Mouse (Mus musculus): ENCODE data around the gene Gpatch8. TPM values are rescaled to one million over a fixed set of nuclear protein-coding genes. Genes with fewer than 3 reads are reported as not detected.

Gpatch8 gene
- polyA plus RNA-seq, 1 experiment: 75.8 TPM

DNA sequence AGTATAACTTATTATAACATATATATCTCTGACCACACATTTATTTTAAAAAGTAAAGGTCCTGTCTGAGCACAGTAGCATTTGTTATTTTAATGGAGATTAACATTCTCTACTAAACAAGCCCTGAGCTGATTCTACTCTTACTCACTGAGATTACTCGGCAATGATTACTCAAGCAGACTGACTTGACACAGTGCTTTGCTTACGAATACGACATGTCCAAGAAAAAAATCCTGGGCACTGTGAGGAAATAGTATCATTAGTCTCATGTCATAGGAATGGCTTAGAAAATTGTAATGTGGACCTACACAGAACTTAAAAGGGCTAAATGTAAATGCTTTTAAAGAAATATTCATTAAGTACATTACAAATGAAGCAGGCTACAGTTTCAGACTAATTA, 20.0 kb downstream of the Gpatch8 start:
- H3K36me3 ChIP-seq (ENCODE audit: control insufficient read depth, insufficient read depth, low read length, poor library complexity, severe bottlenecking): peaks cover 13% of the 10 kb centered on the region

DNA sequence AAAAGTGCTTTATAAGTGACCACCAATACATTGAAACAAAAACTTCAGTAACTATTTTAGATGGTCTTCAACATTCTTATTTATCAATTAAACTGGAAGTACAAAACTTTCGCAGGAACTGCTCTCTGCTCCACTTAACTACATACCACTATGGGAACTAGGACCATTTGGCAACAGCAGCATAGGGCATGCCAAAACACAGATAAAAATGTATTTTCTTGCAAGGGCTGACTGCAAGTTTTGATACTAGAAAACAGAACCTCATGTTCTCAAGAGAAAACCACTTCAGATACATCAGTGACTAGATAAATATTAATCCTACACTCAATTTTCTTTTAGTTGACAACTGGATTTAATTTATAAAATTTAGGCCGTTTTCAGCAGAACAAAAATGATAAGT, 22.1 kb downstream of the Gpatch8 start:
- TF ChIP-seq EP300 (IDR thresholded peaks at IDR 0.05; ENCODE audit: insufficient read depth, low read depth, low read length): no peak
- no peak for TF ChIP-seq POLR2A (IDR thresholded peaks at IDR 0.05; ENCODE audit: insufficient read depth, low read length)
- no peak for TF ChIP-seq CTCF (IDR thresholded peaks at IDR 0.05; ENCODE audit: low read depth, low read length)
- no peak overlapping the region for H3K4me3 ChIP-seq (ENCODE audit: low read depth, low read length)
- H3K9me3 ChIP-seq (replicated peaks; ENCODE audit: control insufficient read depth, insufficient read depth, low read length, poor library complexity, severe bottlenecking): no peaks in the 10 kb centered on the region
- no peak overlapping the region for H3K9ac ChIP-seq (ENCODE audit: low read depth, poor library complexity, severe bottlenecking)
- H3K27me3 ChIP-seq (ENCODE audit: control insufficient read depth, insufficient read depth, low read length, poor library complexity, severe bottlenecking): no peaks in the 10 kb centered on the region
- H3K36me3 ChIP-seq (ENCODE audit: control insufficient read depth, insufficient read depth, low read length, poor library complexity, severe bottlenecking): peaks cover 15% of the 10 kb centered on the region
- no peaks in the 10 kb centered on the region for H3K4me1 ChIP-seq (ENCODE audit: control insufficient read depth, insufficient read depth, low read length)
- H3K27ac ChIP-seq (ENCODE audit: insufficient read depth, low read length): no peak overlapping the region

More for the DNA sequence above, 20.0 kb downstream of the Gpatch8 start:
- Histone ChIP-seq H3K9me3 (replicated peaks; ENCODE audit: control insufficient read depth, insufficient read depth, low read length, poor library complexity, severe bottlenecking) (no peaks in the 10 kb centered on the region), H3K9ac (ENCODE audit: low read depth, poor library complexity, severe bottlenecking) (no peak overlapping the region), H3K4me1 (ENCODE audit: control insufficient read depth, insufficient read depth, low read length) (no peaks in the 10 kb centered on the region), H3K27ac (ENCODE audit: insufficient read depth, low read length) (no peak overlapping the region), H3K27me3 (ENCODE audit: control insufficient read depth, insufficient read depth, low read length, poor library complexity, severe bottlenecking) (no peaks in the 10 kb centered on the region), H3K4me3 (ENCODE audit: low read depth, low read length) (no peak overlapping the region)
- TF ChIP-seq EP300 (IDR thresholded peaks at IDR 0.05; ENCODE audit: insufficient read depth, low read depth, low read length) (no peak), POLR2A (IDR thresholded peaks at IDR 0.05; ENCODE audit: insufficient read depth, low read length) (no peak), CTCF (IDR thresholded peaks at IDR 0.05; ENCODE audit: low read depth, low read length) (no peak)

DNA sequence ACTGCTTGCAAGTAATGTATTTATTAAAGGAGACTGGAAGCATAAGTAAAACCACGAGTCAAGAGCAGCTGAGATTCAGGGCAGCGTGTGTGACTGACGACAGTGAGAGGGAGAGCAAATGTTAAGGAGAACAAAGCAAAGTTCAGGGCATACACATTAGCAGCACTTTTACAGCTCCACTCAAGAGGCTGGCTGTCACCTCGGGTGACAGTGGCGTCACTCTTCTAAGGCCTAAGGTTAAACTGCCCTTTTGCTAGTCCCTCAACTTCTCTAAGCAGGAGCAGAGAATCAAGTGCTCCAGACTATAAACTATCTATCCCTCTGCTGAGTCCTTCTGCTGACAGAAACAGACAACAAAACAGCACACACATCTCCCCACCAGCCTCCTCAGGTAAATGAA, 24.8 kb downstream of the Gpatch8 start:
- Histone ChIP-seq H3K4me1 (ENCODE audit: control insufficient read depth, insufficient read depth, low read length) (no peaks in the 10 kb centered on the region), H3K27ac (ENCODE audit: insufficient read depth, low read length) (no peak overlapping the region), H3K9ac (ENCODE audit: low read depth, poor library complexity, severe bottlenecking) (no peak overlapping the region), H3K27me3 (ENCODE audit: control insufficient read depth, insufficient read depth, low read length, poor library complexity, severe bottlenecking) (no peaks in the 10 kb centered on the region), H3K36me3 (ENCODE audit: control insufficient read depth, insufficient read depth, low read length, poor library complexity, severe bottlenecking) (peaks cover 6% of the 10 kb centered on the region), H3K4me3 (ENCODE audit: low read depth, low read length) (no peak overlapping the region), H3K9me3 (replicated peaks; ENCODE audit: control insufficient read depth, insufficient read depth, low read length, poor library complexity, severe bottlenecking) (no peaks in the 10 kb centered on the region)
- TF ChIP-seq EP300 (IDR thresholded peaks at IDR 0.05; ENCODE audit: insufficient read depth, low read depth, low read length): no peak
- TF ChIP-seq CTCF (IDR thresholded peaks at IDR 0.05; ENCODE audit: low read depth, low read length): no peak
- no peak for TF ChIP-seq POLR2A (IDR thresholded peaks at IDR 0.05; ENCODE audit: insufficient read depth, low read length)

DNA sequence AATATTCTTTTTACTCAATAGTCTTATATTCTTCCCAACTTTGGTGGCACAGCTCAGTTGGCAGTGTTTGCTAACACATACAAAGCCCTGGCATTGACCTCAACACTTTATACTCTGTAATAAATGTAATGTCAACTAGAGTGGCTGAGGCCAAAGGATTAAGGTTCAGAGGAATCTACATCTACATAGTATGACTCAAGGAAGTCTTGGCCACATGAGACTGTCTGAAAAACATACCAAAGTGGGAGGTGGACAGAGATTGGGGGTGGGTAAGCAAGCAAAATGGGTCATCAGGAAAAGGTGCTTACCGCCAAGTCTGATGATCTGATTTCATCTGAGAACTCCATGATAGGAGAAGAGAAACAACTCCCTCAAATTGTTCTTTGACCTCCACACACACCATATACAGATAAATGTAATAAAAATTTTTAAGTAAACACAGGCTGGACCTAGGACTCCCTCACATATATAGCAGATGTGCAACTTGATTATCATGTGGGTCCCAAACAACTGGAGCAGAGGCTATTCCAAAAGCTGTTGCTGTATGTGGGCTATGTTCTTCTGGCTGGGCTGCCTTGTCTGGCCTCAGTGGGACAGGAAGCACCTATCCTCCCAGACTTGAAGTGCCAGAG, 41.3 kb downstream of the Gpatch8 start:
- no peak overlapping the region for H3K9ac ChIP-seq (ENCODE audit: low read depth, poor library complexity, severe bottlenecking)
- no peaks in the 10 kb centered on the region for H3K27me3 ChIP-seq (ENCODE audit: control insufficient read depth, insufficient read depth, low read length, poor library complexity, severe bottlenecking)
- TF ChIP-seq POLR2A (IDR thresholded peaks at IDR 0.05; ENCODE audit: insufficient read depth, low read length): no peak
- no peak for TF ChIP-seq CTCF (IDR thresholded peaks at IDR 0.05; ENCODE audit: low read depth, low read length)
- no peak for TF ChIP-seq EP300 (IDR thresholded peaks at IDR 0.05; ENCODE audit: insufficient read depth, low read depth, low read length)
- H3K4me3 ChIP-seq (ENCODE audit: low read depth, low read length): no peak overlapping the region
- no peak overlapping the region for H3K27ac ChIP-seq (ENCODE audit: insufficient read depth, low read length)
- H3K4me1 ChIP-seq (ENCODE audit: control insufficient read depth, insufficient read depth, low read length): peaks cover 3% of the 10 kb centered on the region
- H3K9me3 ChIP-seq (replicated peaks; ENCODE audit: control insufficient read depth, insufficient read depth, low read length, poor library complexity, severe bottlenecking): no peaks in the 10 kb centered on the region
- H3K36me3 ChIP-seq (ENCODE audit: control insufficient read depth, insufficient read depth, low read length, poor library complexity, severe bottlenecking): no peaks in the 10 kb centered on the region; the same call in 1 of the 2 replicates

DNA sequence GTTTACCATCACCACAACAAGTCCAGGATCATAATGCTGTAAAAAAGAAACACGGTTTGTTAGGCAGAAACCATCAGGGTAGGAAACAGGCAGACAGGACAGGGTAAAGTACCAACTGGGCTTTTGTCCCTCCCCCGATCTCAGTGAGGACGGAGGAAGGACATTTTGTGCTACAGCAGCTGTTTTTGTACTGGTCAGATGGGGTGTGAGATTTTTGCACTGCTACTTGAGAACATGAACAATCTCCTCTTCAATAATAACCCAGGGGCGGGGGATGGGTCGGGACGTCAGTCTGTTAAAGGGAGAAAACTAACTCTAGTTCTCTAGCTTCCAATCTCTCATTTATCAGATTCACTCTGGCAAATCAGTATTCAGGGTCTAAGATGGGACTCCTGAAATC, 46.0 kb downstream of the Gpatch8 start:
- Histone ChIP-seq H3K36me3 (ENCODE audit: control insufficient read depth, insufficient read depth, low read length, poor library complexity, severe bottlenecking) (peaks cover 3% of the 10 kb centered on the region), H3K27me3 (ENCODE audit: control insufficient read depth, insufficient read depth, low read length, poor library complexity, severe bottlenecking) (no peaks in the 10 kb centered on the region), H3K9me3 (replicated peaks; ENCODE audit: control insufficient read depth, insufficient read depth, low read length, poor library complexity, severe bottlenecking) (no peaks in the 10 kb centered on the region), H3K4me1 (ENCODE audit: control insufficient read depth, insufficient read depth, low read length) (peaks cover 3% of the 10 kb centered on the region), H3K9ac (ENCODE audit: low read depth, poor library complexity, severe bottlenecking) (no peak overlapping the region), H3K27ac (ENCODE audit: insufficient read depth, low read length) (no peak overlapping the region), H3K4me3 (ENCODE audit: low read depth, low read length) (no peak overlapping the region)
- TF ChIP-seq CTCF (IDR thresholded peaks at IDR 0.05; ENCODE audit: low read depth, low read length) (no peak), EP300 (IDR thresholded peaks at IDR 0.05; ENCODE audit: insufficient read depth, low read depth, low read length) (no peak), POLR2A (IDR thresholded peaks at IDR 0.05; ENCODE audit: insufficient read depth, low read length) (no peak)

DNA sequence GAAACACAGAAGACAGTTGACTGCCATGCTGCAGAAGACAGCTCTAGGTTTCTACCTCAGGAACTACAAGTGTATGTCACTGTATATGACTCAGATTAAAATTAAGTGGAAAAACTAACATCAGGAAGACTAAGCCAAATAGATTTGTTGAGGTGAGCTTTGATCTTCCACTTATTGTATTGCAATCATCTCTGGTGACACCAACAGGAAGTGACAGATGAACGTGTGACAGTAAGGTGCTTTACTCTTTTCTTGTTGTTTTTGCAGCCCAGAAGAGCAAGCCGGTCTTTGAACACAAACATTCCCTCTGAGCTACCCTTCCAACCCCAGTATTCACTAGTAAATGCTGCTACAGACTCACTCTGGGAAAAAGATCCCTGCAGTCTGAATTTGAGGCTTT, 59.5 kb downstream of the Gpatch8 start:
- H3K9ac ChIP-seq (ENCODE audit: low read depth, poor library complexity, severe bottlenecking): no peak overlapping the region
- H3K4me3 ChIP-seq (ENCODE audit: low read depth, low read length): no peak overlapping the region
- no peaks in the 10 kb centered on the region for H3K4me1 ChIP-seq (ENCODE audit: control insufficient read depth, insufficient read depth, low read length)
- H3K9me3 ChIP-seq (replicated peaks; ENCODE audit: control insufficient read depth, insufficient read depth, low read length, poor library complexity, severe bottlenecking): no peaks in the 10 kb centered on the region
- H3K36me3 ChIP-seq (ENCODE audit: control insufficient read depth, insufficient read depth, low read length, poor library complexity, severe bottlenecking): peaks cover 22% of the 10 kb centered on the region
- TF ChIP-seq EP300 (IDR thresholded peaks at IDR 0.05; ENCODE audit: insufficient read depth, low read depth, low read length) (no peak), CTCF (IDR thresholded peaks at IDR 0.05; ENCODE audit: low read depth, low read length) (no peak), POLR2A (IDR thresholded peaks at IDR 0.05; ENCODE audit: insufficient read depth, low read length) (no peak)
- H3K27ac ChIP-seq (ENCODE audit: insufficient read depth, low read length): no peak overlapping the region
- H3K27me3 ChIP-seq (ENCODE audit: control insufficient read depth, insufficient read depth, low read length, poor library complexity, severe bottlenecking): no peaks in the 10 kb centered on the region
